Mouse (Mus musculus): ENCODE data around the gene Ublcp1.
"Not testable (repeated sequence)": the region's sequence is repeated elsewhere in the genome, so short reads cannot be mapped to it uniquely, and the experiment has no call there.

The Ublcp1 gene

GRCm38 (mm10) chr11:44494643-44495323 lies 24.5 kb upstream of the Ublcp1 start:
- in situ Hi-C loops (cut with MboI, MseI) = no loop called here

- in situ Hi-C loops (cut with MboI, MseI) = no loop called here
Observed at GRCm38 (mm10) chr11:44489117-44489516, 18.8 kb upstream of the Ublcp1 start.

GRCm38 (mm10) chr11:44485089-44485736 lies 14.9 kb upstream of the Ublcp1 start:
- in situ Hi-C loops (cut with MboI, MseI) = no loop called here

- in situ Hi-C loops (cut with MboI, MseI) = no loop called here
Observed at GRCm38 (mm10) chr11:44480246-44480645, 9.9 kb upstream of the Ublcp1 start.

GRCm38 (mm10) chr11:44478382-44478781 lies 8.1 kb upstream of the Ublcp1 start:
- in situ Hi-C loops (cut with MboI, MseI) = no loop called here

GRCm38 (mm10) chr11:44476445-44476844 lies 6.1 kb upstream of the Ublcp1 start:
- in situ Hi-C loops (cut with MboI, MseI) = no loop called here

GRCm38 (mm10) chr11:44475467-44475866 lies 5.2 kb upstream of the Ublcp1 start:
- in situ Hi-C loops (cut with MboI, MseI) = no loop called here

GRCm38 (mm10) chr11:44471337-44471995 lies 1.2 kb upstream of the Ublcp1 start:
- in situ Hi-C loops (cut with MboI, MseI) = loop anchor here (5.0 kb wide), 1 partner anchor 41 kb away; no protein-coding TSS in a partner anchor

- in situ Hi-C loops (cut with MboI, MseI) = loop anchor here (5.0 kb wide), 1 partner anchor 42 kb away; no protein-coding TSS in a partner anchor
Observed at GRCm38 (mm10) chr11:44469646-44470431, 459 bp downstream of the Ublcp1 start.

- in situ Hi-C loops (cut with MboI, MseI) = no loop called here
Observed at GRCm38 (mm10) chr11:44468306-44468790, 1.9 kb downstream of the Ublcp1 start.

GRCm38 (mm10) chr11:44466949-44467442 lies 3.3 kb downstream of the Ublcp1 start:
- in situ Hi-C loops (cut with MboI, MseI) = no loop called here

- in situ Hi-C loops (cut with MboI, MseI) = no loop called here
Observed at GRCm38 (mm10) chr11:44461493-44461892, 8.8 kb downstream of the Ublcp1 start.

- in situ Hi-C loops (cut with MboI, MseI) = no loop called here
Observed at GRCm38 (mm10) chr11:44453423-44453822, 16.9 kb downstream of the Ublcp1 start.

- in situ Hi-C loops (cut with MboI, MseI) = not testable (repeated sequence)
Observed at GRCm38 (mm10) chr11:44452016-44452415, 18.3 kb downstream of the Ublcp1 start.

GRCm38 (mm10) chr11:44451046-44451445 lies 19.3 kb downstream of the Ublcp1 start:
- in situ Hi-C loops (cut with MboI, MseI) = no loop called here

- in situ Hi-C loops (cut with MboI, MseI) = no loop called here
Observed at GRCm38 (mm10) chr11:44437786-44438185, 32.5 kb downstream of the Ublcp1 start.

- in situ Hi-C loops (cut with MboI, MseI) = no loop called here
Observed at GRCm38 (mm10) chr11:44430036-44430435, 40.3 kb downstream of the Ublcp1 start.

GRCm38 (mm10) chr11:44427951-44428350 lies 42.3 kb downstream of the Ublcp1 start:
- in situ Hi-C loops (cut with MboI, MseI) = no loop called here

- in situ Hi-C loops (cut with MboI, MseI) = no loop called here
Observed at GRCm38 (mm10) chr11:44425626-44426025, 44.7 kb downstream of the Ublcp1 start.

- in situ Hi-C loops (cut with MboI, MseI) = no loop called here
Observed at GRCm38 (mm10) chr11:44425006-44425405, 45.3 kb downstream of the Ublcp1 start.

GRCm38 (mm10) chr11:44423955-44424354 lies 46.3 kb downstream of the Ublcp1 start:
- in situ Hi-C loops (cut with MboI, MseI) = no loop called here
